Mouse (Mus musculus) adrenal gland, adult 10 weeks (tissue): ENCODE results near the gene BC051142. TPM values are rescaled to one million over a fixed set of nuclear protein-coding genes. Genes with fewer than 3 reads are reported as not detected.

ENCODE experiments used
- polyA plus RNA-seq: library from polyadenylated mRNA; stranded (reverse); fragments of 350-450 nt; fragmentation: Illumina TruSeq; extraction: RNeasy Lipid Tissue Mini Kit (QIAGEN cat#74804); gene quantifications from one replicate; pipeline ENCODE4 v1.2.3, GENCODE M21; 2014; ENCODE audit warnings: low read depth, low replicate concordance

Gene BC051142
- 3.4 TPM for polyA plus RNA-seq

DNA sequence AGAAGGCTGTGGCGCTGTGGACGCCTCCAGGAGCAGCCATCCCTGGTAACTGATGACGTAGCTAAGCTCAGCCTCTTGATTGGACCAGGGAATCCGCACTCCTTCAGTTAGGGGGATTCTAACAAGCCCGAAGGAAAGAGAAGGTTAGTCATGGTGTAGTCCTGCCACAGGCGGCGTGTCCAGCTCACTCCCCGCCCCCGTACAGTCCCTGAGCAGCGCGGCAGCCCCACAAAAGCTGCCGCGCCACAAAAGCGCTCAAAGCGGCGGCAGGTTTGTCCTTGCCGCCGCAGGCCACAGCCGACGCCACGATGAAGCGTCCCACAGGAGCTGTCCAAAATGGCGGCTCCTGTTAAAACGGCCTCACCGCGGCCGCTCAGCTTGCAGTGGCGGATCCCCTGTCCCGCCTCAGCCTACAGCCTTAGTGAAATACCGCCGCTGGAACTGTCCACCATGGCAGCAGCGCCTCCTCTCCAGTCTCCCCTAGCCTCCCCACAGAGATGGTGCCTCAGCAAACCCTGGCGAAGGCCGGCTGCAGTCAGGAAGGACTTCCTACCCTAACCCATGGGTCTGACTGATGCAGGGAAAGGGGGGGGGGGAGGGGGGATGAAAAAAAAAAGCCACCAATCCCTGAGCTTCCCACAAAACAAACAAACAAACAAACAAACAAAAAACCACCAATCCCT is at the start of gene BC051142:
BC051142 (plus strand) TSS at position 110 of the 683 bp plus-strand sequence.

DNA sequence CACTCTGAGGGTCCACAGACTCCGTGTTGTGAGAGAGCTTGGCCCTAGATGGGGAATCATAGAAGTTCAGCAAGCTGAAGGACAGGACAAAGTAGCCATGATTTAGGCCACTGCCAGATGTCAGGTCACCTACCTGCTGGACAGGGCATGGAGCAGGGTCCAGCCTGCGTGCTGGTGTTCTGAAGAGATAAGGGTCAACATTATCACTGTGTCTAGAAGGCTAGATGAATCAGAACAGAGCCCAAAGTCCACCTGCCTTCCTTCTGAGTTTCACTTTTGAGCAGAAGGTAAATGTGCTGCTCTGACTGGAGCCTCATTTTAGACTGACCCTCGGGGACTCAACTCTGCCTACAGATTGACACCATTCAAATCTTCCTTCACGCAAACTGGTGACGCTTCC is 44.1 kb upstream of the BC051142 start, which contains the start of gene Btnl2:
Btnl2 (plus strand) TSS at position 284 of the 400 bp plus-strand sequence.

DNA sequence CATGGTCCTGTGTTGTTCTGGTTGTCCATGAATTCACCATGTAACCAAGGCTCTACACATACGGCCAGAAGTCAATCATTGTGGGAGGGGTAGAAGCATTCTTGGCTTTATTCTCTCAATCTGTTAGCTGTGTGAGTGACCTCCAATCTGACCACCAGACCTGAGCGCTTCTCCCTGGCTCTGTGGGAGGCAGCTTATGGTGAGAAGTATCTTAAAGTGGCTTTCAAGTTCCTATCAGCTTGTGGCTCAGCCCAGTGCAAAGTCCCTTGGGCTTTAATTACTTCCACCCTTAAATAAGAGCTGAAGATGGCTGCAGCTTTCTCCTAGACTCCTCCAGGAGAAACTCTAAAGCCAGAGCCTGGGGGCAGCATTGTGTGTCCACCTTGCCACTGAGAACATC is 21.8 kb upstream of the BC051142 start, which contains the start of gene Btnl1:
Btnl1 (plus strand) TSS at position 286 of the 400 bp plus-strand sequence.

DNA sequence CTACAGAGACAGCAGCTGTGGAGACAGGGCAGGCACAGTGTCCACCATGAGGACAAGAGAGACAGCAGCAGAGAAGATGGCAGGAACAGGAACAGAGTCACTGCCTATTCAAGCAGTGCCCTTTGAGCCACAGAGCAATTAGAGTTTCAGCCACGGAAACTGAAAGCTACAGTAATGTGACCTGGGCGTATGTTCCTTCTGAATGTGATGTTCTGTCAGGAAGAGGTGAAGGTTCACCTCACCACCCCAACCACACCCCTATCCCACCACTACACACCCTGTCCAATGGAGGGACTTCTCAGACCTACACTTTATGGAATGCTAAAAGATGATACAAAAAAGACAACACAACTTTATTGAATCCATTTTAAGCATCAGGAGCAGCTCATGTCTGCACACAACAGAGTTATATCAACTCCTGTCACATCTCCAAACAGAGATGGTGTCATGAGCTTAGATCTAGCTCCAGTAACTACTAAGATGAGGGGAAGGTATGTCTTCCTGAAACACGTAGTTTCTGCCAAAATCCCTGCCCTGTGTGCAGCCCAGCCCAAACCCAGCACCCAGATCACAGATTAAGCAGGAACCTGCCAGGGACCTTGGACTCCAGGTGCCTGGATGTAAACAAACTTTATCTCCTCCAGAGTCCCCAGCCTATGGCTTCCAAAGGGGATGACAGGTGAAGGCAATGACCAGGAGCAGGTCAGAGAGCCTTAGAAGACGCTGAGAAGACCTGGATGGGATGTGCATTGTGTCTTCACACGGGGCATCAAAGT is 78.8 kb downstream of the BC051142 start, which contains the start of gene Btnl4:
Btnl4 (minus strand) TSS at position 81 of the 776 bp plus-strand sequence.

Other genes with a start within 250 kb of the BC051142 start
- 2.0 TPM for gene H2-DMb1, start 245.7 kb upstream of the BC051142 start, polyA plus RNA-seq
- 2.2 TPM for gene Tap1, start 211.3 kb upstream of the BC051142 start, polyA plus RNA-seq
- gene Psmb9, start 211.1 kb upstream of the BC051142 start, polyA plus RNA-seq = 2.9 TPM
- 1.2 TPM for gene Psmb8, start 201.1 kb upstream of the BC051142 start, polyA plus RNA-seq
- gene Tap2, start 195.3 kb upstream of the BC051142 start, polyA plus RNA-seq = 0.64 TPM
- gene H2-Ob, start 159.9 kb upstream of the BC051142 start, polyA plus RNA-seq = 1.1 TPM
- 26.2 TPM for gene H2-Ab1, start 141.1 kb upstream of the BC051142 start, polyA plus RNA-seq
- gene H2-Aa, start 111.0 kb upstream of the BC051142 start, polyA plus RNA-seq = 42.5 TPM
- 2.9 TPM for gene H2-Eb1, start 93.0 kb upstream of the BC051142 start, polyA plus RNA-seq
- gene H2-Eb2, start 73.2 kb upstream of the BC051142 start, polyA plus RNA-seq = not detected
- gene Btnl2, start 44.0 kb upstream of the BC051142 start, polyA plus RNA-seq = not detected
- gene Btnl1, start 21.7 kb upstream of the BC051142 start, polyA plus RNA-seq = not detected
- gene Btnl4, start 78.5 kb downstream of the BC051142 start, polyA plus RNA-seq = not detected
- gene Btnl6, start 118.5 kb downstream of the BC051142 start, polyA plus RNA-seq = not detected
- 1.3 TPM for gene Notch4, start 165.4 kb downstream of the BC051142 start, polyA plus RNA-seq
- gene Gpsm3, start 191.0 kb downstream of the BC051142 start, polyA plus RNA-seq = not detected
- 14.3 TPM for gene Pbx2, start 192.4 kb downstream of the BC051142 start, polyA plus RNA-seq
- gene Ager, start 199.0 kb downstream of the BC051142 start, polyA plus RNA-seq = not detected
- gene Rnf5, start 204.9 kb downstream of the BC051142 start, polyA plus RNA-seq = 60.1 TPM
- gene Agpat1, start 205.4 kb downstream of the BC051142 start, polyA plus RNA-seq = 3.4 TPM
- not detected for gene Egfl8, start 217.2 kb downstream of the BC051142 start, polyA plus RNA-seq
- gene Ppt2, start 229.7 kb downstream of the BC051142 start, polyA plus RNA-seq = 5.6 TPM
- 3.4 TPM for gene Prrt1, start 230.7 kb downstream of the BC051142 start, polyA plus RNA-seq
- 4.7 TPM for gene Fkbpl, start 245.9 kb downstream of the BC051142 start, polyA plus RNA-seq
- gene Atf6b, start 248.3 kb downstream of the BC051142 start, polyA plus RNA-seq = 2.6 TPM